Mouse (Mus musculus): ENCODE data around the gene Chd9.

Chd9 gene

DNA sequence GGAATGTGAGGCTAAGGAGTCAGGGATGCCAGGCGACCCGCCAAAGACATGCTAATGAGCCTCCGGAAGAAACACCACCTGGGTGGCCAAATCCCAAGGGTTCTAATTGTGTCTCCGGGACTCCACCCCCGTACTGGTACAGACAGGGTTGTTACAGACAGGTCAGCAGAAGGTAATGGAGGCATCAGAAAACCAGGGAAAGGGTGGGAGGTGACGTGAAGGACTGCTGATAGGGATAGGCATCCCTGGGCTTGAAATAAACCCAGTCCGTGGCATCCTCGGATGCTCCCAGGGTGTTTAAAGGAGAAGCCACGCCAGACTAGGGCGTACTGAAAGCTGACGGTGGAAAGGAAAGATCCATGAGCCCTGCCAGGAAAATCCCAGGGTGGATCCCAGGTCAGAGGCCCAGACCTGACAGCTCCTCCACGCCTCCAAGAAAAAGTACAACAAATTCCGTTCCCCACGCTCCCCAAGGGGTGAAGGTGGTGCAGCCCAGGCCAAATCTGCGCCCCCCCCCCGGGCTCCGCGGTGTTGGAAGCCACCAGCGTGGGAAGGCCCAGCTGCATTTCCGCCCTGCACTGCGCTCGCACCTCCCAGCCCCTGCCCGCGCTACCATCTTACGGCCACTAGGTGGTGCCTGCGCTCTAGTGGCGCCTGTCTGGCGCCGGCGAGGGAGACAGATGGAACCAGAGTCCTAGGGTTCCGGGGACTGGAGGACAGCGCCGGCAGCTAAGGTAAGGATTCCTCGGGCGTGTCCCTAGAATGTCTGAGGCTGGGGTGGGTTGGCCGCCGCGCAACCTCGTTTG lies at the start of gene Chd9:
Chd9 (plus strand) TSS at position 172 of the 806 bp plus-strand sequence.
- DNase-seq = peak; percentile 97

DNA sequence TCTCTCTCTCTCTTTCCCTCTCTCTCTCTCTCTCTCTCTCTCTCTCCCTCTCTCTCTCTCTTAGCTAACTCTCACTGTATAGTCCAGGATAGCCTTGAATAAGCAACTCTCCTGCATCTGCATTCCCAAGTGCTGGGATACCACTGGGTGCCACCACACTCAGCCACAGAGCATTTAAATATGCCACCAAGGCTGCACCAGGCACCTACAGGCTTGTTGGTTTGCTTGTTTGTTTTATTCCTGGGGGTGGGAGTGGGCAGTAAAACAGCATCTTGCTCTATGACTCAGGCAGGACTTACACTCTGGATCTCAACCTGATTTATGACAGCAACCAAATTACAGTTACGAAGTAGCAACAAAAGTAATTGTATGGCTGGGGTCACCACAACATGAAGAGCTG lies 36.5 kb upstream of the Chd9 start:
- DNase-seq = no peak

GRCm38 (mm10) chr8:90793710-90794109 lies 34.4 kb upstream of the Chd9 start:
- DNase-seq = peak; percentile 81

- DNase-seq = peak; percentile 35
These were observed 32.9 kb upstream of the Chd9 start for GRCm38 (mm10) chr8:90794990-90795861.

DNA sequence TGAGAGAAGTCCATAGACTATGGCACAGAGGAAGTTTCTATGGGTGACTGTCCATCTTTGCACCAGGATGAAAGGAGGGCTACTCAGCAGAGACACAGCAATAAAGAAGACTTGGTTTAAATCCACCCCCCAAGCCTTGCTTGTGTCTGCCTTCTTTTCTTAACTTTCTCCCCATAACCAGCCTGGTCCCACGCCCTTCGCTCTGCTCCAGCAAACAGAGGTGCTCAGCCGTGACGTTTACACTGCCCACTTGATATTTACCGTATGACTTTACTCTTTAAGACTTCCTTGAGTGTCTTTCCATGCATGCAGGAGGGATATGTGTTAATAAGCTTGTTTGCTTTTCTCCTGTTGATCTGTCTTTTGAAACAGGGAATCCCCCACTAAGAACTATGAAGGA lies 28.7 kb upstream of the Chd9 start:
- no peak for DNase-seq

DNA sequence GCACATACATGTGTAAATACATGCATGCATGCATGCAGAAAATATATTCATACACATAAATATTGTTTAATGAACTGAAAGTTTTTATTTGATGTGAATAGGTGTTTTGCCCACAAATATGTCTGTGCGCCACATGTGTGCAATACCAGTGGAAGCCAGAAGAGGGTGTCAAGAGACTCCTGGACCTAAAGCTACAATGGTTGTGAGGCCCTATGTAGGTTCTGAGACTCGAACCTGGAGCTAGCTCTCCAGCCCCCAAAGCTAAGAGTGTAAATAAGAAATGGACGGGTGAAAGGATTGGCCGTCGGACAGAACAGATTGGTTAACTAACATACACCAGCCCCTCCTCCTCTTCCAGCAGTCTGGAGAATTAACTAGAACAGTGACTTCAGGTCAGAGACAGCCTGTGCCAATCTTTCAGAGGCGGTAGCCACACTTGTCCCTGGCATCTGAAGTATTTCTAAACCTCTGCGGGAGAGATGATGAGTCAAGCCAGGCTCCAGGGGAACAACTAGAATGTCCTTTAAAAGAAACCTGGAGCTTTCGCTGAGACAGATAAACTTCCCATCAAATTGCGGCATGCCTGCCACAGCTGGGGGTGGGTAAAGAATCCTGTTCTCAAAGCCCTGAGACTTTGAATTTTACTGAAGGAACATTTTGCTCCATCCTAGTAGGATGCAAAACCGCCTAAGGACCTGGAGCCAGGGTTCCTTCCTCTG lies 14.4 kb upstream of the Chd9 start:
- DNase-seq = peak; percentile 24

GRCm38 (mm10) chr8:90816061-90816882 lies 11.9 kb upstream of the Chd9 start:
- DNase-seq = no peak

- no peak for DNase-seq
These were observed 10.9 kb upstream of the Chd9 start, which contains the start of gene Gm19935 for GRCm38 (mm10) chr8:90817293-90817692. Gene Gm19935 (minus strand): TSS chr8:90817393.

GRCm38 (mm10) chr8:90819561-90820320 lies 8.4 kb upstream of the Chd9 start:
- DNase-seq = no peak

- DNase-seq = no peak
These were observed 7.8 kb upstream of the Chd9 start for GRCm38 (mm10) chr8:90820321-90820696.

GRCm38 (mm10) chr8:90822443-90822842 lies 5.7 kb upstream of the Chd9 start:
- no peak for DNase-seq

DNA sequence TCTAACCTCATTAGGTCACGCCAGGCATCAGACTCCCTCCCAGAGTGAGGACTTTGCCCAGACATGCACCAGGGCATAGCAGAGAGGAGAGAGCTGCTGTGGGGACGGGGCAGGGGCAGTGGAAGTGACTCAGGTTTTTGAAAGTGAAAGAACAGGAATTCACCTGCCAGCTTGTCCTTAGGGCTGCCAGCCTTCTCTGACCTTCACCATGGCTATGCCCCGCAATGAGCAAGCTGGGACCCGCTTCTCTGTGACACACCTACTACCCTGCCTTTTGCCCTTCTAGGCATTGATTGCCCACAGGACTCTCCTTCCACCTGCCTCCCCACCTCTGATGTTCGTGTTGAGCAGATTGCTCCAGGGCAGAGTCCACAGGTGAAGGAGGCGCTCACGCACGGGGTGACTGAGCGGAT lies 2.7 kb upstream of the Chd9 start:
- no peak for DNase-seq

- DNase-seq = peak; percentile 46
These were observed 1.0 kb downstream of the Chd9 start for GRCm38 (mm10) chr8:90828987-90829740.

GRCm38 (mm10) chr8:90829825-90830224 lies 1.7 kb downstream of the Chd9 start:
- no peak for DNase-seq

- no peak for DNase-seq
These were observed 2.8 kb downstream of the Chd9 start for GRCm38 (mm10) chr8:90830980-90831379.

GRCm38 (mm10) chr8:90832576-90833289 lies 4.6 kb downstream of the Chd9 start:
- no peak for DNase-seq

DNA sequence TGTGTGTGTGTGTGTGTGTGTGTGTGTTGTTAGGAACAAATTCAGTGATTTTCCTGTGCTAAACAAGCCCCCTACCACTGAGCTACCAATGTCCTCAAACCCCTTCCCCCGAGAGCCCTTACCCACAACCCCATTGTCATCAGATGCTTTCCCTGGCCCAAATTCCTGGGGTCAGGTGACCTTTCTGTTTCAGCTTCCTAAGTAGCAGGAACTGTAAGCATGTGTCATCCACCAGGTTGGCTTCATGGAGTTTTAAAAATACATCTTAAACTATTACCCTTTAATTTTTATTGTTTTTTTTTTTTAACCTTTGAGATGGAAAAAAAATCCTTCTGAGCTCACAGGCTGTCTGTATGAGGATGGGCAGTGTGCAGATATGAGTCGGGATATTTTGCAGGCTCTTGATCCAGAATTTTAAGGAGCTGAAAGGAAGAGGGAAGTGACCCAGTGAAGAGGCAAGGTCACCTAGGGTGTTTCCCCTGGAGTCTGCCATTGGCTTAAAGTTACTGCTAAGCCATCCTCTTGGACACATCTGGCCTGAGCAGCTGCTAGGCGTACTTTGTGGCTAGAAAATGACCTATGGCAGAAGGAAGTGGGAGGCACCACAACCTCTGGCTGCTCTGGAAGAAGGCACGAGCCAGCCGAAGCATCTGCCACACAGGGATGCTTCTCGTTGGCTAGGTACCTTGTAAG lies 5.6 kb downstream of the Chd9 start:
- no peak for DNase-seq

- DNase-seq = no peak
These were observed 6.1 kb downstream of the Chd9 start for GRCm38 (mm10) chr8:90834321-90834672.

DNA sequence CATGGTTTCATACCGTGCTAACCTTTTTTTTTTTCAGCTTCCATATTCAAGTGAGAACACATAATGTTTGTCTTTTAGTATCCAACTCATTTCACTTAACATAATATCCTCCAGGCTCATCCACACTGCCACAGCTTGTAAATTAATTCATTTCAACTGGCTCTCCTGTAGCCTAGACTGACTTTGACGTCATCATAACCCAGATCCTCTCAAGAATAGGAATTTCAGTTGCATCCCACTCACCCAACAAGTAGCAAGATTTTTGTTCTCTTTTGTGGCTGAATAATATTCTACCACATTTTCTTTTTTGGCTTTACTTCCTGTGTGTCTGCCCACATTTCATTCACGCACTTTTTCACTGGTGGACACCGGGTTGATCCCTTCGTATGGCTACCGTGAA lies 9.3 kb downstream of the Chd9 start:
- peak; percentile 42 for DNase-seq

Measured in right cerebral cortex, adult 18-20 months (tissue).